Mouse (Mus musculus) CH12.LX (cell line): ENCODE results near the gene Dnah3.

Experiments used
- CTCF ChIP-seq, 2 experiments: IDR thresholded peaks in 1 of 2; conservative IDR thresholded peaks in 1 of 2; 2 replicates each; pipeline ENCODE4 v1.5.1; 2011 to 2012; ENCODE audit warnings: low read depth in 2 of 2, low read length in 2 of 2, improper control_type of control experiment in 1 of 2, inconsistent platforms in 1 of 2, mild to moderate bottlenecking in 1 of 2, moderate library complexity in 1 of 2
- IRF4 ChIP-seq: IDR thresholded peaks from 2 replicates; pipeline ENCODE4 v1.6.1; 2014; ENCODE audit warnings: low read depth, mild to moderate bottlenecking, inconsistent platforms, low read length, improper control_type of control experiment
- MAX ChIP-seq: IDR thresholded peaks from 2 replicates; pipeline ENCODE4 v1.6.1; 2011; ENCODE audit warnings: low read length, improper control_type of control experiment
- MYC ChIP-seq: IDR thresholded peaks from 2 replicates; pipeline ENCODE4 v1.6.1; 2011; ENCODE audit warnings: low read depth, mild to moderate bottlenecking, improper control_type of control experiment, low read length
- POLR2A ChIP-seq: IDR thresholded peaks from 2 replicates; pipeline ENCODE4 v1.6.1; 2011; ENCODE audit warnings: low read depth, mild to moderate bottlenecking, improper control_type of control experiment, low read length
- SIN3A ChIP-seq: IDR thresholded peaks from 2 replicates; pipeline ENCODE4 v1.6.1; 2012; ENCODE audit warnings: low read length, improper control_type of control experiment, inconsistent platforms
- TCF12 ChIP-seq: IDR thresholded peaks from 2 replicates; pipeline ENCODE4 v1.6.1; 2014; ENCODE audit warnings: low read depth, mild to moderate bottlenecking, inconsistent platforms, low read length, improper control_type of control experiment
- USF1 ChIP-seq: IDR thresholded peaks from 2 replicates; pipeline ENCODE4 v1.6.1; 2014; ENCODE audit warnings: low read depth, mild to moderate bottlenecking, inconsistent platforms, low read length, improper control_type of control experiment

GRCm38 (mm10) chr7:120102164-120102972, 7.3 kb upstream of the Dnah3 start, which contains the start of gene Tmem159:
- TF ChIP-seq MAX (no peak), TCF12 (no peak), POLR2A (no peak), MYC (no peak), SIN3A (no peak), CTCF (conservative IDR thresholded peaks at IDR 0.05 in 1 of 2, IDR thresholded peaks at IDR 0.05 in 1 of 2; ENCODE audit: low read depth in 2 of 2, low read length in 2 of 2) (no peak), IRF4 (no peak), USF1 (no peak)
